Mouse (Mus musculus) intestine, embryonic 14.5 days (tissue): ENCODE results near the gene Fn3krp. TPM values are rescaled to one million over a fixed set of nuclear protein-coding genes. Genes with fewer than 3 reads are reported as not detected.

Source experiments
- ATAC-seq: fragments of 200-750 bp; cut with Nextera tagmentation; replicated peaks from 2 replicates; pipeline ENCODE4 v1.8.0; 2017; ENCODE audit warnings: low read depth, moderate number of reproducible peaks, moderate TSS enrichment, moderate library complexity; ENCODE audit not compliant: low FRiP score, low TSS enrichment
- DNase-seq: peaks from one replicate; pipeline ENCODE4 v3.0.0-alpha.2; 2018; ENCODE audit warnings: low spot score
- H3K27ac ChIP-seq: fragments of 300-500 bp; sonication (generic); 2 replicates; pipeline ENCODE4 v1.5.1; 2014; ENCODE audit warnings: low read depth, mild to moderate bottlenecking, control low read depth
- H3K27me3 ChIP-seq: fragments of 300-500 bp; sonication (generic); replicated peaks from 2 replicates; pipeline ENCODE4 v1.6.1; 2014; ENCODE audit warnings: low read length, control low read depth; ENCODE audit not compliant: control insufficient read depth, insufficient read depth
- H3K36me3 ChIP-seq: fragments of 300-500 bp; sonication (generic); 2 replicates; pipeline ENCODE4 v1.6.1; 2014; ENCODE audit warnings: low read length, control low read depth; ENCODE audit not compliant: control insufficient read depth, insufficient read depth
- H3K4me1 ChIP-seq: fragments of 300-500 bp; sonication (generic); replicated peaks from 2 replicates; pipeline ENCODE4 v1.6.1; 2014; ENCODE audit warnings: low read length, control low read depth, mixed read lengths; ENCODE audit not compliant: control insufficient read depth, insufficient read depth
- H3K4me2 ChIP-seq: fragments of 300-500 bp; sonication (generic); 2 replicates; pipeline ENCODE4 v1.6.1; 2014; ENCODE audit warnings: low read length
- H3K4me3 ChIP-seq: fragments of 300-500 bp; sonication (generic); 2 replicates; pipeline ENCODE4 v1.5.1; 2014; ENCODE audit warnings: low read depth, low read length, control low read depth, mixed read lengths
- H3K9ac ChIP-seq: fragments of 300-500 bp; sonication (generic); 2 replicates; pipeline ENCODE4 v1.6.1; 2014; ENCODE audit warnings: mild to moderate bottlenecking, low read length
- H3K9me3 ChIP-seq: fragments of 300-500 bp; sonication (generic); 2 replicates; pipeline ENCODE4 v1.6.1; 2016; ENCODE audit warnings: low read length, control low read depth; ENCODE audit not compliant: control insufficient read depth
- WGBS: fragments of 180-500 bp; shearing (Covaris S2); extraction: QIAGEN DNeasy Blood & Tissue Kit; methylation state at CpG from one replicate; pipeline ENCODE4 v1.1.7; 2014; 5-methylcytosine and 5-hydroxymethylcytosine counted together
- polyA plus RNA-seq: library from polyadenylated mRNA; unstranded; fragments of >200 nt; fragmentation: Nextera tagmentation; extraction: Ambion mirVana; gene quantifications from 2 replicates; pipeline ENCODE4 v1.2.1, GENCODE M21; 2014

The Fn3krp gene
- polyA plus RNA-seq, 1 experiment from 2014 or later: 5.3 TPM

DNA sequence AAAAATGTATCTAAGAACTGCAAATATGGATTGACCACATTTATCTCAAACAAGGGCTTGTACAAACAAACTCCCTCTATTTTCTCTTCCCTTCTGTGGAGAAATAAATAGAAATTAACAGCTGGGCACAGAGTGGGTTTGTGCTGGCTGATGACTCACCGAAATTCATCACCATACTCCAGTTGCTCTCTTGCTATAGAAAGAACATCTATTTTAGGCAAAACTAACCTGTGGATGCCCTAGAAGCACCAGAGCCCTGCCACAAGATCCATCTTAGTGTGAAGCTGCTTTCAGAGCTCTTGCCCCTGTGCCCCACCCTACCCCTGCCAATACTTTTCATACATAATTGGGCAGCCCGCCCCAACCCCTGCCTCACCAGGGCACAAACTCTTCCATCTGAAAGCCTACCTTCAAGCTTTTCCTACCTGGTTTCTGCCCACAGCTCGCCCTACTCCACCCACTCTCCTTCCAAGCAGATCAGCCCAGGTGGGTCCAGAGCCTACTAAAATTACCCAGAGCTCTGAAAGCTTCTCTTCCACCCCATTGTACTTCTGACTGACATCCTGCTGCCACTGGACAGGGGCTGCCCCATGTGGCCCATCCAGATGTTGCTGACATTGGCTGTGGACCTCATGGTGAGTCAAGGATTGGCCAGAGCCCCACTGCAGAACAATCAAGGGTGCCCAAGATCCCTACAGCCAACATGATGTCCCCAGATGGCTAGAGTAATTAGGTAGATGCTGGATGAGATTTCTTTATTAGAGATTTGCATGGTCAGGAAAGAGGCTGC, 13.6 kb upstream of the Fn3krp start:
- Histone ChIP-seq H3K27me3 (no peaks in the 10 kb centered on the region), H3K27ac (no peak overlapping the region), H3K36me3 (no peaks in the 10 kb centered on the region), H3K4me3 (no peak overlapping the region), H3K4me1 (no peaks in the 10 kb centered on the region), H3K9me3 (no peaks in the 10 kb centered on the region), H3K9ac (no peak overlapping the region), H3K4me2 (no peak overlapping the region)
- DNase-seq (no peak), ATAC-seq (no peak)
- 72% methylated on average over 3 of the region's 3 CpGs for WGBS

DNA sequence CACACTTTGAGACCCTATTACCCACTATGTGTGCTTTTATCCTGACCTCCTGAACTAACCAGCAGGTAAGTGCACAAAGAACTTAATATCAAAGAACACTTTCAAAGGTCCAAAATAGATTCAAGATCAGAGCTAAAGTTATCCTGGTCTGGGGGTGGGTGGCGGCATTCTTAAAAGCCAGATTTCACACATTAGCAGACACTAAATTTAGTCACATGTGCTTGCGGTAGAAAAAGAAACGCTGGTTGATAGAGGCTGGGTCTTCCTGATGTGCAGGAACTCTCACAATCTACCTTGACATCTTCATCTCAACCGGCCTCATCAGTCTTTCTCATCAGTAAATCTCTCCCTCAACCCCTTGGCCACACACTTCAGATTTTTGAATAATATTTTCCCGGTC, 6.4 kb upstream of the Fn3krp start:
- WGBS: 83% methylated on average over 5 of the region's 5 CpGs
- ATAC-seq (no peak), DNase-seq (no peak)
- H3K4me1 ChIP-seq: no peaks in the 10 kb centered on the region
- H3K27ac ChIP-seq: no peak overlapping the region
- H3K9me3 ChIP-seq: no peaks in the 10 kb centered on the region
- no peak overlapping the region for H3K4me2 ChIP-seq
- H3K4me3 ChIP-seq: no peak overlapping the region
- no peaks in the 10 kb centered on the region for H3K36me3 ChIP-seq
- H3K27me3 ChIP-seq: no peaks in the 10 kb centered on the region
- H3K9ac ChIP-seq: no peak overlapping the region

GRCm38 (mm10) chr11:121415351-121415750, 5.8 kb upstream of the Fn3krp start:
- Histone ChIP-seq H3K4me2 (no peak overlapping the region), H3K4me3 (no peak overlapping the region), H3K9me3 (no peaks in the 10 kb centered on the region), H3K27ac (no peak overlapping the region), H3K27me3 (no peaks in the 10 kb centered on the region), H3K4me1 (0 out of 2 replicates have a peak, but pooled peaks cover under 1% of the 10 kb centered on the region), H3K36me3 (no peaks in the 10 kb centered on the region), H3K9ac (no peak overlapping the region)
- ATAC-seq (no peak), DNase-seq (no peak)
- WGBS: 57% methylated on average over 5 of the region's 5 CpGs

DNA sequence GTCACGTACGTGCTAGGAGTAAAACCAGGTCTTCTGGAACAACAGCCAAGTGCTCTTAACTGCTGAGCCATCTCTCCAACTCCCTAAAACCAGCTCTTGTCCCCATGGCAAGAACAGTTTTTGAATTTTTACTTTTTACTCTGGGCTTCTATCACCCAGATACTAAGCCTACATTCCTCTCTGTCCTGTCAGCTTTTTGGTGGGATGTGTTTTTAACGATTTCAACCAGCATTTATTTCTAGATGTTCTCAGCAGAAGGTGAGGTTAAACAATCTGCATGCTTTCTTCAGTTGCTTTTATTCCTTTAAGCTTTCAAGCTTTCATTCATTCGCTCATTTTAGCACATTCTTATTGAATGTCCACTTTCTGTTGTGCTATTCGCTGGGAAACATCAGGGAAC, 3.2 kb upstream of the Fn3krp start:
- H3K9me3 ChIP-seq: no peaks in the 10 kb centered on the region
- H3K27ac ChIP-seq: no peak overlapping the region
- H3K4me1 ChIP-seq: peaks cover 11% of the 10 kb centered on the region
- WGBS: 79% methylated on average over 5 of the region's 5 CpGs
- ATAC-seq: no peak
- no peaks in the 10 kb centered on the region for H3K27me3 ChIP-seq
- no peaks in the 10 kb centered on the region for H3K36me3 ChIP-seq
- H3K4me3 ChIP-seq: no peak overlapping the region
- no peak overlapping the region for H3K9ac ChIP-seq
- H3K4me2 ChIP-seq: no peak overlapping the region
- no peak for DNase-seq

DNA sequence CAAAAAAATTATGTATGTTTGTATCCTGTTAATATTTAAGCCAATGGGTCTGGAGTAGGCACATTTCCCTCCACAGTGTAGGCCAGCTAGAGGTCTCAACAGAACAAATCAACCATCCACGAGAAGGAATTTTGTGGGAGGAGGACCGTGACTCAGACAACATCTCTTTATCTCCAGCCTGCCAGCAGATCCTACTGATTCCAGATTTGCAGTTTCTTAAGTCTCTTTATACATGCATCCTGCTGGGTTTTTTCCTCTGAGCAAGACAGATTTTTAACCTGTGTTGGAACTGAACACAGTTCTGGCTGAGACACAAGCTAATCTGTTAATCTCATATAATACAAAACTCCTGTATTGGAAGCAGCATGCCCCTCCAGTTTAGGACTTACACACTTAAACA, 2.3 kb upstream of the Fn3krp start:
- Histone ChIP-seq H3K27me3 (no peaks in the 10 kb centered on the region), H3K27ac (no peak overlapping the region), H3K9ac (no peak overlapping the region), H3K36me3 (no peaks in the 10 kb centered on the region), H3K4me3 (no peak overlapping the region), H3K4me1 (peaks cover 11% of the 10 kb centered on the region), H3K9me3 (no peaks in the 10 kb centered on the region), H3K4me2 (no peak overlapping the region)
- ATAC-seq: no peak
- 60% methylated on average over 2 of the region's 2 CpGs for WGBS
- no peak for DNase-seq

DNA sequence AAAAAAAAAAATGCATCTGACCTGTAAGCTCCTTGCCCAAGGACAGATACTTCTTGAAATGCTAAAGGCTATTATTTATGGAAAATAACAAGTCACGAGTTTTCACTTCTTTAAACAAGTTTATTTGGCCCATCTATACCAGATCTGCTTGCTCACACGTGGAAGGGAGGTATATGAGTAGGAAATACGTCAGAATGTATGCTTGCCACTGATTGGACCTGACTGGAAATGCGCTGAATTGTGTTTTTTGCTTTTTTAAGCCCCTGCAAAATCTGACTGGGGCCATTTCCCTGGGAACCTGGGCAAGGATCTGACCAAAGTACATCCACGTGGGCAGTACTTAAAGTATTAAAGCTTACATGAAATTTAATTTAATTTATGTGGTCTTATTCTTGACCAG, 822 bp upstream of the Fn3krp start:
- no peaks in the 10 kb centered on the region for H3K9me3 ChIP-seq
- DNase-seq: no peak
- WGBS: 47% methylated on average over 5 of the region's 5 CpGs
- H3K36me3 ChIP-seq: no peaks in the 10 kb centered on the region
- no peaks in the 10 kb centered on the region for H3K27me3 ChIP-seq
- peak overlapping the region; percentile 72; the same call in 1 of the 2 replicates for H3K27ac ChIP-seq
- H3K9ac ChIP-seq: no peak overlapping the region
- H3K4me1 ChIP-seq: peaks cover 11% of the 10 kb centered on the region
- peak overlapping the region; percentile 85 for H3K4me2 ChIP-seq
- peak overlapping the region; percentile 65; the same call in 1 of the 2 replicates for H3K4me3 ChIP-seq
- ATAC-seq: no peak

DNA sequence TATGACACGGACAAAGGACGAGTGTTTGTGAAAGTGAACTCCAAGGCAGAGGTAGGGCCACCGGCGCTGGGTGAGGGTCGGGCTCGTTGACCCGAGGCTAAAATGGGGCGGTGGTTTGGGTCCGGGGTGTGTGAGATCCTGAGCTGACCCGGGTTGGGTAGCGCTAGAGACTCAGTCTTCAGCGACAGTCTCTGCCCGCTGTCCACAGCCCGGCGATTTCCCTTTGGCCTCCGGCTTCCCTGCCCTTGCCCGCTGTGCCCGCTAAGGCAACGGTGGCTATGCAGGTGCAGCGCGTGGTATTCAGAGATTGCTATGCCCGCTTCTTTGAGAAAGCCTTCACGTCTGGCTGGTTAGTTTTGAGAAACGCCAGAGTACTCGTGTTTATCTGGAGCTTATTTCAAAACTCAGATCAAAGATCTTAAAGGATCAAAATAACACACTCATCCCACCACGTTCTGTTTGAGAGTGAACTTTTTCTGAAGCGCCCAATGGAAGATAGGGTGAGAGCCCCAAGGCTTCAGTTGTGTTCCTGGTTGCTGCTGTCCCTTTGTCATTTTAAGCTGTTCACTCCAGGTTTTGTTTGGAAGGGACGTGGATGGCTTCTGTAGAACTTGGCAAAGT, 462 bp downstream of the Fn3krp start:
- 0 out of 2 replicates have a peak, but pooled peaks cover 4% of the 10 kb centered on the region for H3K36me3 ChIP-seq
- H3K4me2 ChIP-seq: peak overlapping the region; percentile 85
- H3K4me3 ChIP-seq: peak overlapping the region; percentile 65
- ATAC-seq (peak; percentile 65), DNase-seq (no peak)
- no peaks in the 10 kb centered on the region for H3K27me3 ChIP-seq
- H3K9me3 ChIP-seq: no peaks in the 10 kb centered on the region
- peaks cover 11% of the 10 kb centered on the region for H3K4me1 ChIP-seq
- under 1% methylated on average over 28 of the region's 28 CpGs for WGBS
- H3K27ac ChIP-seq: no peak overlapping the region
- H3K9ac ChIP-seq: peak overlapping the region; percentile 49

GRCm38 (mm10) chr11:121433397-121433796, 12.2 kb downstream of the Fn3krp start:
- Histone ChIP-seq H3K9ac (no peak overlapping the region), H3K27me3 (no peaks in the 10 kb centered on the region), H3K4me3 (no peak overlapping the region), H3K4me1 (peaks cover 9% of the 10 kb centered on the region), H3K9me3 (no peaks in the 10 kb centered on the region), H3K4me2 (no peak overlapping the region), H3K36me3 (0 out of 2 replicates have a peak, but pooled peaks cover 7% of the 10 kb centered on the region), H3K27ac (no peak overlapping the region)
- no peak for DNase-seq
- WGBS: 79% methylated on average over 4 of the region's 4 CpGs
- ATAC-seq: no peak
